Mouse (Mus musculus) liver, adult (tissue): ENCODE results near the gene Olfr361.
"Not testable (repeated sequence)": the region's sequence is repeated elsewhere in the genome, so short reads cannot be mapped to it uniquely, and the experiment has no call there.

Source experiments
- GATA4 ChIP-seq: IDR thresholded peaks from 2 replicates; pipeline ENCODE4 v1.6.1; 2014; ENCODE audit warnings: mild to moderate bottlenecking, low read length; ENCODE audit not compliant: insufficient replicate concordance

Olfr361 gene

GRCm38 (mm10) chr2:37089190-37089589 lies at the start of gene Olfr361:
Gene Olfr361, minus strand, starts transcription at chr2:37089290.
- TF ChIP-seq GATA4 = not testable (repeated sequence)

DNA sequence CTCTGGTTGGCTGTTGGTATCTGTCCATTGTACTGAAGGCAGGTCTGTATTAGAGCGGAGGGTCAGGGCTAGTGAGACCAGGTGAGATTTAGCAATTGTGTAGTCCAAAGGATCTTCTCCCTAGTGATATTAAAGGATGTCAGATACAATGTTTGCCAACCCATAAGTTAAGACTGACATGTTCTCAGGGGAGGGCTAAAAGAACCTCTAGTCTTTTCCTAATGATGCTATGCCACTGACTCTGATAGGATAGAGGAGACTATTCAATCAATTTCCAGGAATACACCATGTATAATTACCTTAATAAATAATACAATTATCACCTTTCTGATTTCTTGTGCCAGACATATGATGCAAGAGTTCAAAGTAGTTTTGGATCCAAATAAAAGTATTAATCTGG lies 28.7 kb upstream of the Olfr361 start, which contains the start of gene Olfr362:
Olfr362 (minus strand) TSS at position 101 of the 400 bp plus-strand sequence.
- no peak for TF ChIP-seq GATA4

GRCm38 (mm10) chr2:37065446-37065845 lies 23.6 kb downstream of the Olfr361 start, which contains the start of gene Olfr360:
Gene Olfr360, plus strand, starts transcription at chr2:37065746.
- TF ChIP-seq GATA4 = no peak
